Mouse (Mus musculus) forebrain, embryonic 12.5 days (tissue): ENCODE data around the gene Ttll6. TPM values are rescaled to one million over a fixed set of nuclear protein-coding genes. Genes with fewer than 3 reads are reported as not detected.
A peak's percentile ranks its signal among the peaks of the same experiment; 100 is the strongest.
"Not testable (repeated sequence)": the region's sequence is repeated elsewhere in the genome, so short reads cannot be mapped to it uniquely, and the experiment has no call there.

Experiments
- ATAC-seq: fragments of 200-750 bp; cut with Nextera tagmentation; 2 replicates; pipeline ENCODE4 v1.8.0; 2017; ENCODE audit warnings: moderate TSS enrichment; ENCODE audit not compliant: low FRiP score
- H3K27ac ChIP-seq: fragments of 300-500 bp; sonication (generic); 2 replicates; pipeline ENCODE4 v1.5.1; 2016; ENCODE audit warnings: mild to moderate bottlenecking
- H3K27me3 ChIP-seq: fragments of 300-500 bp; sonication (generic); 2 replicates; pipeline ENCODE4 v1.6.1; 2016; ENCODE audit warnings: mild to moderate bottlenecking
- H3K36me3 ChIP-seq: fragments of 300-500 bp; sonication (generic); replicated peaks from 2 replicates; pipeline ENCODE4 v1.6.1; 2016; ENCODE audit warnings: mild to moderate bottlenecking
- H3K4me1 ChIP-seq: fragments of 300-500 bp; sonication (generic); 2 replicates; pipeline ENCODE4 v1.6.1; 2016
- H3K4me2 ChIP-seq: fragments of 300-500 bp; sonication (generic); 2 replicates; pipeline ENCODE4 v1.6.1; 2016; ENCODE audit warnings: mild to moderate bottlenecking, moderate library complexity
- H3K4me3 ChIP-seq: fragments of 300-500 bp; sonication (generic); replicated peaks from 2 replicates; pipeline ENCODE4 v1.5.1; 2016; ENCODE audit warnings: mild to moderate bottlenecking
- H3K9ac ChIP-seq: fragments of 300-500 bp; sonication (generic); 2 replicates; pipeline ENCODE4 v1.6.1; 2016; ENCODE audit warnings: mild to moderate bottlenecking
- H3K9me3 ChIP-seq: fragments of 300-500 bp; sonication (generic); 2 replicates; pipeline ENCODE4 v1.6.1; 2016
- WGBS: fragments of 180-500 bp; shearing (Covaris S2); methylation state at CpG from one replicate; pipeline ENCODE4 v1.1.7; 2016; 5-methylcytosine and 5-hydroxymethylcytosine counted together
- polyA plus RNA-seq: library from polyadenylated mRNA; unstranded; fragments of >200 nt; fragmentation: Nextera tagmentation; extraction: Ambion mirVana; gene quantifications from 2 replicates; pipeline ENCODE4 v1.2.1, GENCODE M21; 2016

Ttll6 gene
- polyA plus RNA-seq = 0.28 and 0.32 TPM in 2 replicates

DNA sequence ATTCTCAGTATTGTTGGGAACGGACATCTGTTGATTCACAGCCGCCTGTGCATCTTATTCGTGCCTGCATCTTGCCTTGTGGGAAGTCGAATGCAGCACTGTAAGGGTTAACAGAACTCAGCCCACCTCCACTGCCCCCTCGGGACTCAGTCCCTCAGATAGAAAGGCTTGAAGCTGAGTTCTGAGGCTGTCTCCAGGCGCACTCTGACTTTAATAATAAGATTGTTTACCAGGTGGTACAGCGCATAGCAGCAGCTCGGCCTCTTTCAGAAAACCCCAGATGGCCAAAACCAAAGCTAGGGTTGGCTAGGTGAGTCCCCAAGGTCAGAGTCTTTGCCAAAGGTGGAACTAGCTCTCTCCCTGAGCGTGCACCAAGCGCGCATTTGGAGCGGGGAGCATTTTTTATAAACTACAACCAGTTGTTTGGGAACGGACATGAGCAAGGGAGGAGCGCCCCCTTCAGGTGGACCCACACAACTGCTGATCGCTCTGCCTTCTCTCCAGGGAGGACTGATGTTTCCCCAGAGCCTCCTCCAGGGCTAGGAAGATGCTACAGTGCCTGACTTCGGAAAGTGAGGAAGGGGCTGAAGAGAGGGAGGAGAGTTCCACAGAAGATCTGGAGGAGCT, at the start of gene Ttll6:
TSS of gene Ttll6 (plus strand) at position 548 of the 627 bp plus-strand sequence.
- 18% methylated on average over 16 of the region's 16 CpGs for WGBS
- H3K9me3 ChIP-seq = no peaks in the 10 kb centered on the region
- no peaks in the 10 kb centered on the region for H3K36me3 ChIP-seq
- no peak within 1 kb of the TSS for H3K4me3 ChIP-seq
- H3K27ac ChIP-seq = no peak within 1 kb of the TSS
- H3K27me3 ChIP-seq = peaks cover 35% of the 10 kb centered on the region
- H3K4me2 ChIP-seq = peak within 1 kb of the TSS; percentile 35
- peaks cover 4% of the 10 kb centered on the region for H3K4me1 ChIP-seq
- ATAC-seq = no peak
- H3K9ac ChIP-seq = no peak within 1 kb of the TSS

- Histone ChIP-seq H3K27ac (no peak overlapping the region), H3K4me2 (no peak overlapping the region), H3K9me3 (no peaks in the 10 kb centered on the region), H3K4me1 (no peaks in the 10 kb centered on the region), H3K9ac (no peak overlapping the region), H3K27me3 (peaks cover 14% of the 10 kb centered on the region), H3K36me3 (no peaks in the 10 kb centered on the region), H3K4me3 (no peak overlapping the region)
- ATAC-seq = no peak
- 92% methylated on average over 6 of the region's 6 CpGs for WGBS
Measured at GRCm38 (mm10) chr11:96087981-96088380, 45.6 kb upstream of the Ttll6 start.

DNA sequence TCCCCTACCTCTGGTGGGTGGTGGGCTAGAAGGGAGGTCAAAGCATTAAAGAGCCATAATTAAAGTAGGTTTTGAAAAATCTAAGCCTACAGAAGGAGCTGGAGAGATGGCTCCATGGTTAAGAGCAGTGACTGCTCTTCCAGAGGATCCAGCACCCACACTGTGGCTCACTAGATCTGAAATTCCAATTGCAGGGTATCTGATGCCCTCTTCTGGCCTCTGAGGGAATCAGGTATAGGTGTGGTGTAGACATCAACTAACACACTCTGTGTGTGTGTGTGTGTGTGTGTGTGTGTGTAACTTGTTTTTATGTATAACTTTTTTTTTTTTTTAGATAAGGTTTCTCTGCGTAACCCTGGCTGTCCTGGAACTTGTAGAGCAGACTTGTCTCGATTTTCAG, 42.5 kb upstream of the Ttll6 start:
- ATAC-seq = no peak
- WGBS = 63% methylated on average over 2 of the region's 2 CpGs
- no peak overlapping the region for H3K9ac ChIP-seq
- H3K27ac ChIP-seq = no peak overlapping the region
- H3K27me3 ChIP-seq = peaks cover 18% of the 10 kb centered on the region
- no peak overlapping the region for H3K4me3 ChIP-seq
- no peaks in the 10 kb centered on the region for H3K9me3 ChIP-seq
- H3K36me3 ChIP-seq = no peaks in the 10 kb centered on the region
- H3K4me2 ChIP-seq = no peak overlapping the region
- no peaks in the 10 kb centered on the region for H3K4me1 ChIP-seq

DNA sequence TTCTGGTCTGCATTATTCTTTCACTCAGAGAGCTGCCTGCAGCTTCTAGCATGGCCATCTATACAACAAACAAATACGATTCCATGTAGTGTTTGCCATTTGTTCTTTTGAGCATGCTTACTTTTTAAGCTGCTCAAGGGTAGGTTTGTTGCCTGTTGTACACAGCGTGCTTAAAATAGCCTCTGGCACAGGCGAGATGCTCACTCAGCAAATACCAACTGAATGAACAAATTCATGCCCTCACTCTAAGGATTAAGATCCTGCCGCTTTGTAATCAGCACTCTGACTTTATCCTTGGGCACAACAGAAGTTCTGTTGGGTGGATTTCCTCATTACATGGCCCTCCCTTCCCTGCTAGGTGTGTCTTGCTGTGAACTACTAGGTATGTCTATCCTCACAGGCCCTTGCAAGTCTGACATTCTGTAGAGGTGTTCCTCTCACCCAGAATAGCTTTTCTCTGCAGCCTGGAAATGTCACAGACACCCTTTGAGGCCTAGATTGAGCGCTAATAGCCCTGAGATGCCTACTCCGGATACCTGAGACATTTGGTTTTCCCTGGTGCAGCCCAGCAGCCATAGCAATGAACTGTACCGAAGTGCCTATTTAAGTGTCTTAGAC, 40.8 kb upstream of the Ttll6 start:
- no peak overlapping the region for H3K4me3 ChIP-seq
- H3K36me3 ChIP-seq = no peaks in the 10 kb centered on the region
- whole genome bisulfite sequencing = 47% methylated on average over 7 of the region's 7 CpGs
- no peak overlapping the region for H3K4me2 ChIP-seq
- H3K4me1 ChIP-seq = no peaks in the 10 kb centered on the region
- no peak overlapping the region for H3K9ac ChIP-seq
- ATAC-seq = no peak
- no peaks in the 10 kb centered on the region for H3K9me3 ChIP-seq
- H3K27me3 ChIP-seq = peaks cover 18% of the 10 kb centered on the region
- no peak overlapping the region for H3K27ac ChIP-seq

DNA sequence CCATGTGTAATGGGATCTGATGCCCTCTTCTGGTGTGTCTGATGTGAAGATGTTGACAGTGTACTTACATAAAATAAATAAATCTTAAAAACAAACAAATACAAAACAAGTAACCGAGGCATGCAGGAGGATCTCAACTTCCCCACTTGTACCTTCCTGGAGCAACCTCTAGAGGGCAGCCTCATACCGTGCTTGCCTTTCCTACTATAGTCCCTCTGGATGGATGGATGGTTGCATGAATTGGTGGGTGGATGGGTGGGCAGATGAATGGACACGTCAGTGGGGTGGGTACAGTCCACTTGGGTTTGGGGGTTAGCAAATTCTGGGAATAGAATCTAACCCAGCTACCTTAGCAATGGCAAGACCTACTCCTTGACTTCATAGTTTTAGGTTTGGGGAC, 40.2 kb upstream of the Ttll6 start:
- H3K9ac ChIP-seq = no peak overlapping the region
- H3K4me1 ChIP-seq = no peaks in the 10 kb centered on the region
- peaks cover 18% of the 10 kb centered on the region for H3K27me3 ChIP-seq
- no peak overlapping the region for H3K4me2 ChIP-seq
- H3K36me3 ChIP-seq = no peaks in the 10 kb centered on the region
- ATAC-seq = no peak
- no peak overlapping the region for H3K4me3 ChIP-seq
- H3K9me3 ChIP-seq = no peaks in the 10 kb centered on the region
- 21% methylated on average over 3 of the region's 3 CpGs for WGBS
- H3K27ac ChIP-seq = no peak overlapping the region

DNA sequence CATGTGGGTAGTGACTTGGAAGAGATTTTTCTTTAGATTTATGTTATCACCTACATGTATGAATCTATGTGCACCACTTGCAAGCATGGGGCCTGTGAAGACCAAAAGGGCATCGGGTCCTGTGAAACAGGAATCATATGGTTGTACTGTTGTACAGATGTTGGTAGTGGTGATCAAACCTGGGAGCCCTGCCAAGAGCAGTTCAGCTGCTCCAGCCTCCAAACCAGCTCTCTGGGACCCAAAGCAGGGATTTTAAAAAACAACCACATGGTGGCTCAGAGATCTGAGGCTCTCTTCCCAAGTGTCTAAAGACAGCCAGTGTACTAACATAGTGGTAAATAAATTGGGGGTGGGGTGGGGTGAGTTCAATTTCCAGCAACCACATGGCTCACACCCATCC, 25.2 kb upstream of the Ttll6 start:
- Histone ChIP-seq H3K9ac (no peak overlapping the region), H3K27ac (no peak overlapping the region), H3K4me1 (no peaks in the 10 kb centered on the region), H3K36me3 (no peaks in the 10 kb centered on the region), H3K4me3 (no peak overlapping the region), H3K9me3 (no peaks in the 10 kb centered on the region), H3K4me2 (no peak overlapping the region), H3K27me3 (peaks cover 5% of the 10 kb centered on the region; the same call in 1 of the 2 replicates)
- ATAC-seq = no peak
- 90% methylated on average over 1 of the region's 1 CpGs for WGBS

DNA sequence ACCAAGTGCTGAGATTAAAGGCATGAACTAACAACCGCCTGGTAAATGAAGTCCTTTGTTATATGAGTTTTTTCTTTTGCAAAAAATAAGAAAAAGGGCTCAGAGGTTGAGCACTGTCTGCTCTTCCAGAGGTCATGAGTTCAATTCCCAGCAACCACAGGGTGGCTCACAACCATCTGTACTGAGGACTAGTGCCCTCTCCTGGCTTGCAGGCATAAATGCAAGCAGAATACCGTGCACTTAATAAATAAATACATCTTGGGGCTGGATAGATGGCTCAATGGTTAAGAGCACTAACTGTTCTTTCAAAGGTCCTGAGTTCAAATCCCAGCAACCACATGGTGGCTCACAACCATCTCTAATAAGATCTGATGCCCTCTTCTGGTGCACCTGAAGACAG, 22.6 kb upstream of the Ttll6 start:
- ATAC-seq = not testable (repeated sequence)
- WGBS = 54% methylated on average over 2 of the region's 2 CpGs

DNA sequence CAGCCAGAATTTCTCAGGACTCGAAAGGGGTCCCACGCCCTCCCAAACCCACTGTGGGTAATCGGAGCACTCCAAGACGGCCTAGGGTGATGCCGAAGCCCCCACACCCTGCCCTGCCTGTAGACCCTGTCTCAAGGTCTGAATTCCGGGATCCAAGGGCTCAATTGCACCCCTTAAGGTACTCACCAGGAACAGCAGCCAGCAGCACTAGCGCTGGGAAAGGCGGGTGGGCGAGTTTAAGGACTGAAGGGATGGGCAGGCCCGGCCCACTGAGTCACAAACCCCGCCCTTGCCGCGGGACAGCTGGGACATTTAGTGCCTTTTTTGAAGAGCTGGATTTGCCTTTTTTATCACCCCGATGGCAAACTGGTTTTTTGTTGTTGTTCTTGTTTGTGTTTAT, 21.8 kb upstream of the Ttll6 start, which contains the start of gene Calcoco2:
TSS of gene Calcoco2 (minus strand) at position 214 of the 400 bp plus-strand sequence.
- ATAC-seq = no peak
- no peak within 1 kb of the TSS for H3K4me2 ChIP-seq
- WGBS = 41% methylated on average over 14 of the region's 14 CpGs
- H3K27ac ChIP-seq = no peak within 1 kb of the TSS
- no peak within 1 kb of the TSS for H3K4me3 ChIP-seq
- H3K9ac ChIP-seq = no peak within 1 kb of the TSS
- no peaks in the 10 kb centered on the region for H3K4me1 ChIP-seq
- H3K36me3 ChIP-seq = no peaks in the 10 kb centered on the region
- peaks cover 5% of the 10 kb centered on the region; the same call in 1 of the 2 replicates for H3K27me3 ChIP-seq
- H3K9me3 ChIP-seq = no peaks in the 10 kb centered on the region

More for the DNA sequence above, 22.6 kb upstream of the Ttll6 start:
- H3K9me3 ChIP-seq, H3K4me3 ChIP-seq, H3K9ac ChIP-seq, H3K27ac ChIP-seq, H3K27me3 ChIP-seq, H3K4me2 ChIP-seq, H3K36me3 ChIP-seq, H3K4me1 ChIP-seq: not testable (repeated sequence)

DNA sequence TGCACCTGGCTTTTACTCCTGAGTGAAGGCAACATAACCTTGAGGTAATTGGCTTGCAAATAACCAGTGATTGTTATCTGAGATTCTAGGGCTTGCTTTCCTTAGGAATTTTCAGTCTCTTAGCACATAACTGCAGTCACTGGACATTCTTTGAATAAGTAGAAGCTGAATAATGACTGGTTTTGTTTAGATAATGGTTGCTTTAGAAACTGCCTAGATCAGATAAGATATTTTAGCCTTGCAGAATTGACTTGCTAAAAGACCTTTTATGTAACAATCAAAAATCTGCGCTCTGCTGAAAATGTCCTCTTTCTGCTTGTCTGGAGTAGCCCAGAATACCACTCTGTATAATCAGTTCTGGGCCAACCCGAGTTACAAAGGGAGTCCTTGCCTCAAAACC, 19.5 kb upstream of the Ttll6 start:
- H3K27me3 ChIP-seq = no peaks in the 10 kb centered on the region
- 77% methylated on average over 2 of the region's 2 CpGs for WGBS
- no peak overlapping the region for H3K27ac ChIP-seq
- no peaks in the 10 kb centered on the region for H3K9me3 ChIP-seq
- no peak overlapping the region for H3K4me2 ChIP-seq
- ATAC-seq = no peak
- no peaks in the 10 kb centered on the region for H3K4me1 ChIP-seq
- H3K4me3 ChIP-seq = no peak overlapping the region
- H3K36me3 ChIP-seq = no peaks in the 10 kb centered on the region
- no peak overlapping the region for H3K9ac ChIP-seq

GRCm38 (mm10) chr11:96115416-96115815, 18.2 kb upstream of the Ttll6 start:
- Histone ChIP-seq H3K9me3 (no peaks in the 10 kb centered on the region), H3K9ac (no peak overlapping the region), H3K27me3 (peaks cover 5% of the 10 kb centered on the region), H3K4me2 (no peak overlapping the region), H3K27ac (no peak overlapping the region), H3K4me3 (no peak overlapping the region), H3K36me3 (no peaks in the 10 kb centered on the region), H3K4me1 (no peaks in the 10 kb centered on the region)
- ATAC-seq = no peak
- 92% methylated on average over 6 of the region's 6 CpGs for WGBS

- 92% methylated on average over 3 of the region's 3 CpGs for WGBS
- Histone ChIP-seq H3K4me3 (no peak overlapping the region), H3K9me3 (no peaks in the 10 kb centered on the region), H3K36me3 (no peaks in the 10 kb centered on the region), H3K9ac (no peak overlapping the region), H3K27me3 (peaks cover 10% of the 10 kb centered on the region), H3K4me1 (no peaks in the 10 kb centered on the region), H3K4me2 (no peak overlapping the region), H3K27ac (no peak overlapping the region)
- ATAC-seq = no peak
Measured at GRCm38 (mm10) chr11:96116116-96116515, 17.5 kb upstream of the Ttll6 start.

DNA sequence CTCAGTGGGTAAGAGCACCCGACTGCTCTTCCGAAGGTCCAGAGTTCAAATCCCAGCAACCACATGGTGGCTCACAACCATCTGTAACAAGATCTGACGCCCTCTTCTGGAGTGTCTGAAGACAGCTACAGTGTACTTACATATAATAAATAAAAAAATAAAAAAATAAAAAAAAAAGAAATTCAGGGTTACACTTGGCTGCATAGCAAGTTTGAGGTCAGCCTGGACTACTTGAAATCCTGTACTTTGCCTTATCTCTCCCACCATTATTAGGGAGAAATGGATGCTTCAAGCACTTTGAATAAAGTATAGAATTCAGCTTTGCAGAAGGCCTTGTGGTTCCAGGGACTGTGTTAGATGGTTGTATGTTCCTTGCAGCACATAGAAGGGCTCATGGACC, 16.7 kb upstream of the Ttll6 start:
- 82% methylated on average over 3 of the region's 3 CpGs for WGBS

GRCm38 (mm10) chr11:96119401-96119800, 14.2 kb upstream of the Ttll6 start:
- no peak overlapping the region for H3K4me3 ChIP-seq
- 69% methylated on average over 3 of the region's 3 CpGs for WGBS

More for the DNA sequence above, 16.7 kb upstream of the Ttll6 start:
- H3K36me3 ChIP-seq, H3K4me2 ChIP-seq, H3K4me1 ChIP-seq, H3K27ac ChIP-seq, H3K9me3 ChIP-seq, H3K9ac ChIP-seq, H3K4me3 ChIP-seq, ATAC-seq: not testable (repeated sequence)
- peaks cover 18% of the 10 kb centered on the region for H3K27me3 ChIP-seq

More at GRCm38 (mm10) chr11:96119401-96119800, 14.2 kb upstream of the Ttll6 start:
- peaks cover 37% of the 10 kb centered on the region for H3K27me3 ChIP-seq
- ATAC-seq = no peak
- H3K4me1 ChIP-seq = peaks cover 7% of the 10 kb centered on the region
- no peaks in the 10 kb centered on the region for H3K9me3 ChIP-seq
- no peak overlapping the region for H3K27ac ChIP-seq
- H3K9ac ChIP-seq = no peak overlapping the region
- no peak overlapping the region for H3K4me2 ChIP-seq
- no peaks in the 10 kb centered on the region for H3K36me3 ChIP-seq
